Mouse (Mus musculus): ENCODE measurements around the gene Hoxa11.

GRCm38 (mm10) chr6:52272766-52273655, 27.4 kb upstream of the Hoxa11 start:
- no peak for TF ChIP-seq POLR2A (IDR thresholded peaks at IDR 0.05; ENCODE audit: borderline replicate concordance, insufficient read depth, low read length)
- no peak for TF ChIP-seq CTCF (IDR thresholded peaks at IDR 0.05; ENCODE audit: borderline replicate concordance, insufficient read depth, low read depth, low read length)

All from cerebellum, adult 2 months (tissue).